ENCODE assay signal across 9 mouse cellular contexts in genomic region chr15:80006156-80006555, GRCm38 (mm10). TPM values are rescaled to one million over a fixed set of nuclear protein-coding genes. Genes with fewer than 3 reads are reported as not detected.
DNase-seq lines count a peak whose midpoint lies in the region; ATAC-seq lines count a peak whose summit lies in the region.
"Had no signal": no experiment of that assay in that cellular context is flagged by ENCODE, and none has a peak within 500 bp of the region (broad histone marks: within the 10 kb centered on the region; RNA-seq: fewer than 3 reads in every experiment).

No protein-coding gene starts in this region.

- H3K27ac ChIP-seq in limb, embryonic 12.5 days = 0 out of 2 replicates have a peak overlapping the region, but pooled peaks have one; percentile 12
- H3K27ac ChIP-seq in limb, embryonic 10.5 days = no peak overlapping the region
- H3K27ac ChIP-seq in heart, embryonic 16.5 days (ENCODE audit: low read length) = peak overlapping the region; percentile 78
- no peak overlapping the region for H3K27ac ChIP-seq in forebrain, embryonic 14.5 days (ENCODE audit: low read depth, low read length)

- H3K27me3 ChIP-seq in limb, embryonic 12.5 days = peaks cover 37% of the 10 kb centered on the region
- H3K27me3 ChIP-seq in limb, embryonic 10.5 days (ENCODE audit: low read depth, poor library complexity, severe bottlenecking) = peaks cover 34% of the 10 kb centered on the region
- peaks cover 6% of the 10 kb centered on the region; the same call in 1 of the 2 replicates for H3K27me3 ChIP-seq in heart, embryonic 16.5 days (ENCODE audit: control insufficient read depth, insufficient read depth, low read length)
- 0 out of 2 replicates have a peak, but pooled peaks cover 2% of the 10 kb centered on the region for H3K27me3 ChIP-seq in forebrain, embryonic 14.5 days (replicated peaks; ENCODE audit: control insufficient read depth, insufficient read depth, low read length)

- peaks cover 4% of the 10 kb centered on the region for H3K4me1 ChIP-seq in limb, embryonic 12.5 days (replicated peaks)
- peaks cover 21% of the 10 kb centered on the region for H3K4me1 ChIP-seq in limb, embryonic 10.5 days
- H3K4me1 ChIP-seq in heart, embryonic 16.5 days (ENCODE audit: control insufficient read depth, insufficient read depth, low read length) = peaks cover 36% of the 10 kb centered on the region
- H3K4me1 ChIP-seq in forebrain, embryonic 14.5 days (ENCODE audit: control insufficient read depth, insufficient read depth, low read length) = peaks cover 8% of the 10 kb centered on the region

- H3K36me3 ChIP-seq in limb, embryonic 12.5 days = no peaks in the 10 kb centered on the region
- no peaks in the 10 kb centered on the region for H3K36me3 ChIP-seq in limb, embryonic 10.5 days
- no peaks in the 10 kb centered on the region; the same call in 1 of the 2 replicates for H3K36me3 ChIP-seq in heart, embryonic 16.5 days (ENCODE audit: control insufficient read depth, insufficient read depth)
- no peaks in the 10 kb centered on the region for H3K36me3 ChIP-seq in forebrain, embryonic 14.5 days (ENCODE audit: control insufficient read depth, insufficient read depth, low read length)

- no peaks in the 10 kb centered on the region for H3K9me3 ChIP-seq in limb, embryonic 12.5 days
- no peaks in the 10 kb centered on the region for H3K9me3 ChIP-seq in limb, embryonic 10.5 days (replicated peaks)
- H3K9me3 ChIP-seq in heart, embryonic 16.5 days (replicated peaks; ENCODE audit: control insufficient read depth, low read length) = no peaks in the 10 kb centered on the region
- no peaks in the 10 kb centered on the region for H3K9me3 ChIP-seq in forebrain, embryonic 14.5 days (replicated peaks; ENCODE audit: control insufficient read depth, low read length)

- no peak for ATAC-seq in limb, embryonic 12.5 days (ENCODE audit: insufficient number of reproducible peaks, insufficient read depth, low FRiP score, low TSS enrichment, low read depth)
- peak; percentile 82 for ATAC-seq in heart, embryonic 16.5 days (replicated peaks; ENCODE audit: extremely low read depth, insufficient read depth, low FRiP score)
- peak; percentile 32; the same call in 1 of the 2 replicates for ATAC-seq in megakaryocyte-erythroid progenitor cell, adult 5-6 weeks (replicated peaks; ENCODE audit: low FRiP score, low TSS enrichment, poor library complexity, severe bottlenecking)
- ATAC-seq in forebrain, embryonic 14.5 days = no peak

- no peak for DNase-seq in limb, embryonic 10.5 days (ENCODE audit: low spot score)
- peak; percentile 54 to 66 for DNase-seq in gastrocnemius, adult 8-10 months (ENCODE audit: low spot score in 2 of 2)
- DNase-seq in forebrain, embryonic 14.5 days (ENCODE audit: low spot score) = no peak
- no peak for DNase-seq in cerebellum, postnatal 14 days
- no peak for DNase-seq in cerebellum, adult 8-10 months
- DNase-seq: adrenal gland, postnatal 14 days had no signal

- 81% methylated on average over 7 of the region's 7 CpGs for WGBS in limb, embryonic 12.5 days
- 82% methylated on average over 7 of the region's 7 CpGs for WGBS in limb, embryonic 10.5 days
- WGBS in heart, embryonic 16.5 days = 16% methylated on average over 7 of the region's 7 CpGs
- 85% methylated on average over 7 of the region's 7 CpGs for WGBS in forebrain, embryonic 14.5 days

- H3K4me3 ChIP-seq in limb, embryonic 12.5 days (replicated peaks) = no peak overlapping the region
- no peak overlapping the region for H3K4me3 ChIP-seq in limb, embryonic 10.5 days
- H3K4me3 ChIP-seq in heart, embryonic 16.5 days (ENCODE audit: low read length) = no peak overlapping the region
- no peak overlapping the region for H3K4me3 ChIP-seq in forebrain, embryonic 14.5 days (ENCODE audit: low read depth, low read length)

- H3K9ac ChIP-seq in limb, embryonic 12.5 days (replicated peaks) = no peak overlapping the region; the same call in 1 of the 2 replicates
- H3K9ac ChIP-seq in heart, embryonic 16.5 days (ENCODE audit: low read length) = peak overlapping the region; percentile 28; the same call in 1 of the 2 replicates
- no peak overlapping the region for H3K9ac ChIP-seq in forebrain, embryonic 14.5 days (ENCODE audit: low read length)

- no peak overlapping the region for H3K4me2 ChIP-seq in limb, embryonic 12.5 days
- peak overlapping the region; percentile 36 for H3K4me2 ChIP-seq in heart, embryonic 16.5 days (ENCODE audit: low read depth, low read length)
- H3K4me2 ChIP-seq in forebrain, embryonic 14.5 days (ENCODE audit: low read length) = no peak overlapping the region

RNA-seq across cellular contexts. Expression of gene Pdgfb, which starts 8.6 kb away (rescaled TPM):
- polyA plus RNA-seq in limb, embryonic 12.5 days (2016; fragmentation: Nextera tagmentation; extraction: Ambion mirVana) = 2.5 and 2.8 TPM in 2 replicates
- 1.5 and 2.0 TPM in 2 replicates for polyA plus RNA-seq in limb, embryonic 10.5 days (2016; fragmentation: Nextera tagmentation; extraction: Ambion mirVana)
- total RNA-seq in gastrocnemius, adult 8-10 months (2022) = 10 to 100 TPM in 3 of 4 experiments, 1 to 10 TPM in 1; 8.3 to 16.9 (median 12.9) TPM
- 3.2 and 4.6 TPM in 2 replicates for polyA plus RNA-seq in heart, embryonic 16.5 days (2015; fragmentation: Nextera tagmentation; extraction: Ambion mirVana)
- total RNA-seq in megakaryocyte-erythroid progenitor cell, adult 5-6 weeks (2014; fragmentation: Nextera tagmentation) = 0.39 and 0.99 TPM in 2 replicates
- 0.11 TPM in 1 of 2 replicates, not detected in the other for total RNA-seq in megakaryocyte-erythroid progenitor cell, adult 5-6 weeks (2017)
- 2.7 and 3.4 TPM in 2 replicates for polyA plus RNA-seq in forebrain, embryonic 14.5 days (2014; fragmentation: Nextera tagmentation; extraction: Ambion mirVana)

RNA-seq across cellular contexts. Expression of gene Cbx7, which starts 35.2 kb away (rescaled TPM):
- polyA plus RNA-seq in limb, embryonic 12.5 days (2016; fragmentation: Nextera tagmentation; extraction: Ambion mirVana) = 2.0 and 2.5 TPM in 2 replicates
- 1.1 and 1.3 TPM in 2 replicates for polyA plus RNA-seq in limb, embryonic 10.5 days (2016; fragmentation: Nextera tagmentation; extraction: Ambion mirVana)
- 10 to 100 TPM; 19.1 to 26.4 (median 20.8) TPM for total RNA-seq in gastrocnemius, adult 8-10 months (2022)
- 1.4 and 1.7 TPM in 2 replicates for polyA plus RNA-seq in heart, embryonic 16.5 days (2015; fragmentation: Nextera tagmentation; extraction: Ambion mirVana)
- 6.8 and 9.9 TPM in 2 replicates for total RNA-seq in megakaryocyte-erythroid progenitor cell, adult 5-6 weeks (2014; fragmentation: Nextera tagmentation)
- 2.5 and 4.4 TPM in 2 replicates for total RNA-seq in megakaryocyte-erythroid progenitor cell, adult 5-6 weeks (2017)
- polyA plus RNA-seq in forebrain, embryonic 14.5 days (2014; fragmentation: Nextera tagmentation; extraction: Ambion mirVana) = 1.6 and 2.1 TPM in 2 replicates

Comparison
In these comparisons a context has a peak if more than half of its experiments do, and no peak if none do; other contexts are left out.
1. H3K27ac ChIP-seq: peak in limb, embryonic 12.5 days (single experiment) and heart, embryonic 16.5 days (single experiment); none in limb, embryonic 10.5 days (single experiment) and forebrain, embryonic 14.5 days (single experiment).
2. ATAC-seq: peak in heart, embryonic 16.5 days (single experiment) and megakaryocyte-erythroid progenitor cell, adult 5-6 weeks (single experiment); none in limb, embryonic 12.5 days (single experiment) and forebrain, embryonic 14.5 days (single experiment).
3. DNase-seq: peak in gastrocnemius, adult 8-10 months (2 of 2); none in limb, embryonic 10.5 days (single experiment), forebrain, embryonic 14.5 days (single experiment), cerebellum, postnatal 14 days (0 of 2) and cerebellum, adult 8-10 months (single experiment).